Mouse (Mus musculus): ENCODE results near the gene Cbfb. TPM values are rescaled to one million over a fixed set of nuclear protein-coding genes. Genes with fewer than 3 reads are reported as not detected.
"Not testable (repeated sequence)": the region's sequence is repeated elsewhere in the genome, so short reads cannot be mapped to it uniquely, and the experiment has no call there.

Cbfb gene
- total RNA-seq (2015) = 178 and 200 TPM in 2 replicates
- total RNA-seq (2017) = 204 and 207 TPM in 2 replicates

- ATAC-seq (ENCODE audit: poor library complexity, severe bottlenecking) = peak; percentile 86
Measured at GRCm38 (mm10) chr8:105170381-105171115, at the start of gene Cbfb. TSS of gene Cbfb (plus strand) at chr8:105170674.

GRCm38 (mm10) chr8:105129864-105130263 is 40.6 kb upstream of the Cbfb start:
- no peak for ATAC-seq (ENCODE audit: poor library complexity, severe bottlenecking)

- ATAC-seq (ENCODE audit: poor library complexity, severe bottlenecking) = no peak
Measured at GRCm38 (mm10) chr8:105131509-105131908, 39.0 kb upstream of the Cbfb start, which contains the start of gene Ces4a. TSS of gene Ces4a (plus strand) at chr8:105131800.

- ATAC-seq (ENCODE audit: poor library complexity, severe bottlenecking) = peak; percentile 84
Measured at GRCm38 (mm10) chr8:105138423-105138822, 32.1 kb upstream of the Cbfb start.

GRCm38 (mm10) chr8:105142395-105142794 is 28.1 kb upstream of the Cbfb start:
- ATAC-seq (ENCODE audit: poor library complexity, severe bottlenecking) = 0 out of 2 replicates have a peak, but pooled peaks have one; percentile 38

GRCm38 (mm10) chr8:105151654-105152053 is 18.8 kb upstream of the Cbfb start:
- no peak for ATAC-seq (ENCODE audit: poor library complexity, severe bottlenecking)

GRCm38 (mm10) chr8:105152623-105153398 is 17.7 kb upstream of the Cbfb start:
- no peak for ATAC-seq (ENCODE audit: poor library complexity, severe bottlenecking)

- no peak for ATAC-seq (ENCODE audit: poor library complexity, severe bottlenecking)
Measured at GRCm38 (mm10) chr8:105154316-105154715, 16.2 kb upstream of the Cbfb start.

- no peak for ATAC-seq (ENCODE audit: poor library complexity, severe bottlenecking)
Measured at GRCm38 (mm10) chr8:105155091-105155745, 15.3 kb upstream of the Cbfb start.

GRCm38 (mm10) chr8:105157555-105157954 is 12.9 kb upstream of the Cbfb start:
- ATAC-seq (ENCODE audit: poor library complexity, severe bottlenecking) = peak; percentile 92

- ATAC-seq (ENCODE audit: poor library complexity, severe bottlenecking) = peak; percentile 26; the same call in 1 of the 2 replicates
Measured at GRCm38 (mm10) chr8:105158084-105158483, 12.4 kb upstream of the Cbfb start.

- no peak for ATAC-seq (ENCODE audit: poor library complexity, severe bottlenecking)
Measured at GRCm38 (mm10) chr8:105161121-105161652, 9.3 kb upstream of the Cbfb start.

- no peak for ATAC-seq (ENCODE audit: poor library complexity, severe bottlenecking)
Measured at GRCm38 (mm10) chr8:105164272-105164902, 6.1 kb upstream of the Cbfb start.

- no peak for ATAC-seq (ENCODE audit: poor library complexity, severe bottlenecking)
Measured at GRCm38 (mm10) chr8:105165191-105165590, 5.3 kb upstream of the Cbfb start.

GRCm38 (mm10) chr8:105167116-105167515 is 3.4 kb upstream of the Cbfb start:
- ATAC-seq (ENCODE audit: poor library complexity, severe bottlenecking) = no peak

GRCm38 (mm10) chr8:105169582-105169981 is 892 bp upstream of the Cbfb start:
- ATAC-seq (ENCODE audit: poor library complexity, severe bottlenecking) = no peak

- peak; percentile 36 for ATAC-seq (ENCODE audit: poor library complexity, severe bottlenecking)
Measured at GRCm38 (mm10) chr8:105170041-105170380, 463 bp upstream of the Cbfb start.

- ATAC-seq (ENCODE audit: poor library complexity, severe bottlenecking) = peak; percentile 51
Measured at GRCm38 (mm10) chr8:105171116-105172002, 885 bp downstream of the Cbfb start.

- peak; percentile 28 for ATAC-seq (ENCODE audit: poor library complexity, severe bottlenecking)
Measured at GRCm38 (mm10) chr8:105172003-105172362, 1.5 kb downstream of the Cbfb start.

GRCm38 (mm10) chr8:105175287-105175686 is 4.8 kb downstream of the Cbfb start:
- not testable (repeated sequence) for ATAC-seq (ENCODE audit: poor library complexity, severe bottlenecking)

Measured in megakaryocyte, adult 5-6 weeks (primary cell).